Mouse (Mus musculus): ENCODE data around the gene Prlh. TPM values are rescaled to one million over a fixed set of nuclear protein-coding genes. Genes with fewer than 3 reads are reported as not detected.

Gene Prlh
- polyA plus RNA-seq, 1 experiment from 2014 or later: not detected

GRCm38 (mm10) chr1:90962526-90962925 lies 9.6 kb downstream of the Prlh start:
- no peak overlapping the region for H3K4me2 ChIP-seq (replicated peaks; ENCODE audit: low read depth)
- peaks cover 34% of the 10 kb centered on the region for H3K36me3 ChIP-seq (ENCODE audit: control insufficient read depth, insufficient read depth)
- no peaks in the 10 kb centered on the region for H3K9me3 ChIP-seq (ENCODE audit: control insufficient read depth)
- H3K27ac ChIP-seq (ENCODE audit: low read depth, low read length): no peak overlapping the region
- H3K9ac ChIP-seq (ENCODE audit: low read depth, low read length): no peak overlapping the region
- TF ChIP-seq CTCF (IDR thresholded peaks at IDR 0.05; ENCODE audit: low read depth): no peak
- H3K4me1 ChIP-seq (replicated peaks; ENCODE audit: control insufficient read depth, insufficient read depth, low read length): 0 out of 2 replicates have a peak, but pooled peaks cover 5% of the 10 kb centered on the region
- ATAC-seq: no peak
- WGBS: 32% methylated on average over 4 of the region's 4 CpGs
- H3K4me3 ChIP-seq (ENCODE audit: low read depth, low read length): no peak overlapping the region
- H3K27me3 ChIP-seq (replicated peaks; ENCODE audit: control insufficient read depth, insufficient read depth, low read length): no peaks in the 10 kb centered on the region

- Histone ChIP-seq H3K4me1 (replicated peaks; ENCODE audit: control insufficient read depth, insufficient read depth, low read length) (0 out of 2 replicates have a peak, but pooled peaks cover 5% of the 10 kb centered on the region), H3K36me3 (ENCODE audit: control insufficient read depth, insufficient read depth) (peaks cover 33% of the 10 kb centered on the region), H3K4me3 (ENCODE audit: low read depth, low read length) (no peak overlapping the region), H3K9ac (ENCODE audit: low read depth, low read length) (no peak overlapping the region), H3K4me2 (replicated peaks; ENCODE audit: low read depth) (no peak overlapping the region), H3K27ac (ENCODE audit: low read depth, low read length) (no peak overlapping the region), H3K27me3 (replicated peaks; ENCODE audit: control insufficient read depth, insufficient read depth, low read length) (no peaks in the 10 kb centered on the region), H3K9me3 (ENCODE audit: control insufficient read depth) (no peaks in the 10 kb centered on the region)
- ATAC-seq: no peak
- 17% methylated on average over 3 of the region's 3 CpGs for WGBS
- no peak for TF ChIP-seq CTCF (IDR thresholded peaks at IDR 0.05; ENCODE audit: low read depth)
Measured at GRCm38 (mm10) chr1:90962994-90963393, 10.1 kb downstream of the Prlh start.

GRCm38 (mm10) chr1:90967583-90967982 lies 14.7 kb downstream of the Prlh start:
- peak; percentile 24 for ATAC-seq
- Histone ChIP-seq H3K4me2 (replicated peaks; ENCODE audit: low read depth) (peak overlapping the region; percentile 68), H3K27me3 (replicated peaks; ENCODE audit: control insufficient read depth, insufficient read depth, low read length) (no peaks in the 10 kb centered on the region), H3K4me1 (replicated peaks; ENCODE audit: control insufficient read depth, insufficient read depth, low read length) (0 out of 2 replicates have a peak, but pooled peaks cover 5% of the 10 kb centered on the region), H3K9me3 (ENCODE audit: control insufficient read depth) (no peaks in the 10 kb centered on the region), H3K4me3 (ENCODE audit: low read depth, low read length) (peak overlapping the region; percentile 16; the same call in 1 of the 2 replicates), H3K27ac (ENCODE audit: low read depth, low read length) (peak overlapping the region; percentile 17; the same call in 1 of the 2 replicates), H3K9ac (ENCODE audit: low read depth, low read length) (no peak overlapping the region), H3K36me3 (ENCODE audit: control insufficient read depth, insufficient read depth) (0 out of 2 replicates have a peak, but pooled peaks cover 4% of the 10 kb centered on the region)
- WGBS: 32% methylated on average over 7 of the region's 7 CpGs
- TF ChIP-seq CTCF (IDR thresholded peaks at IDR 0.05; ENCODE audit: low read depth): no peak

- TF ChIP-seq CTCF (IDR thresholded peaks at IDR 0.05; ENCODE audit: low read depth): no peak
- Histone ChIP-seq H3K27me3 (replicated peaks; ENCODE audit: control insufficient read depth, insufficient read depth, low read length) (no peaks in the 10 kb centered on the region), H3K4me1 (replicated peaks; ENCODE audit: control insufficient read depth, insufficient read depth, low read length) (0 out of 2 replicates have a peak, but pooled peaks cover 5% of the 10 kb centered on the region), H3K9me3 (ENCODE audit: control insufficient read depth) (no peaks in the 10 kb centered on the region), H3K36me3 (ENCODE audit: control insufficient read depth, insufficient read depth) (0 out of 2 replicates have a peak, but pooled peaks cover 4% of the 10 kb centered on the region), H3K4me3 (ENCODE audit: low read depth, low read length) (peak overlapping the region; percentile 42), H3K9ac (ENCODE audit: low read depth, low read length) (peak overlapping the region; percentile 47), H3K4me2 (replicated peaks; ENCODE audit: low read depth) (peak overlapping the region; percentile 68), H3K27ac (ENCODE audit: low read depth, low read length) (peak overlapping the region; percentile 74)
- WGBS: 49% methylated on average over 4 of the region's 4 CpGs
- no peak for ATAC-seq
Measured at GRCm38 (mm10) chr1:90968649-90969048, 15.7 kb downstream of the Prlh start.

- Histone ChIP-seq H3K9ac (ENCODE audit: low read depth, low read length) (peak within 1 kb of the TSS; percentile 47), H3K36me3 (ENCODE audit: control insufficient read depth, insufficient read depth) (no peaks in the 10 kb centered on the region), H3K4me3 (ENCODE audit: low read depth, low read length) (peak within 1 kb of the TSS; percentile 42), H3K9me3 (ENCODE audit: control insufficient read depth) (no peaks in the 10 kb centered on the region), H3K27ac (ENCODE audit: low read depth, low read length) (peak within 1 kb of the TSS; percentile 74), H3K4me1 (replicated peaks; ENCODE audit: control insufficient read depth, insufficient read depth, low read length) (0 out of 2 replicates have a peak, but pooled peaks cover 5% of the 10 kb centered on the region), H3K4me2 (replicated peaks; ENCODE audit: low read depth) (peak within 1 kb of the TSS; percentile 68), H3K27me3 (replicated peaks; ENCODE audit: control insufficient read depth, insufficient read depth, low read length) (no peaks in the 10 kb centered on the region)
- no peak for TF ChIP-seq CTCF (IDR thresholded peaks at IDR 0.05; ENCODE audit: low read depth)
- peak; percentile 87 for ATAC-seq
- 8% methylated on average over 9 of the region's 9 CpGs for WGBS
Measured at GRCm38 (mm10) chr1:90969347-90969784, 16.5 kb downstream of the Prlh start, which contains the start of gene Rab17. Gene Rab17 (minus strand): TSS chr1:90969661.

- H3K9me3 ChIP-seq (ENCODE audit: control insufficient read depth): no peaks in the 10 kb centered on the region
- H3K4me2 ChIP-seq (replicated peaks; ENCODE audit: low read depth): peak overlapping the region; percentile 68
- no peaks in the 10 kb centered on the region for H3K27me3 ChIP-seq (replicated peaks; ENCODE audit: control insufficient read depth, insufficient read depth, low read length)
- peak; percentile 14 for ATAC-seq
- 35% methylated on average over 10 of the region's 10 CpGs for WGBS
- H3K27ac ChIP-seq (ENCODE audit: low read depth, low read length): peak overlapping the region; percentile 74; the same call in 1 of the 2 replicates
- peak overlapping the region; percentile 42; the same call in 1 of the 2 replicates for H3K4me3 ChIP-seq (ENCODE audit: low read depth, low read length)
- no peak overlapping the region for H3K9ac ChIP-seq (ENCODE audit: low read depth, low read length)
- no peaks in the 10 kb centered on the region for H3K36me3 ChIP-seq (ENCODE audit: control insufficient read depth, insufficient read depth)
- no peak for TF ChIP-seq CTCF (IDR thresholded peaks at IDR 0.05; ENCODE audit: low read depth)
- 0 out of 2 replicates have a peak, but pooled peaks cover 5% of the 10 kb centered on the region for H3K4me1 ChIP-seq (replicated peaks; ENCODE audit: control insufficient read depth, insufficient read depth, low read length)
Measured at GRCm38 (mm10) chr1:90969881-90970390, 17.0 kb downstream of the Prlh start.

Data from intestine, postnatal 0 days (tissue).